Mouse (Mus musculus) neural tube, embryonic 13.5 days (tissue): ENCODE results near the gene Cenpx. TPM values are rescaled to one million over a fixed set of nuclear protein-coding genes. Genes with fewer than 3 reads are reported as not detected.

ENCODE experiments used
- ATAC-seq: fragments of 200-750 bp; cut with Nextera tagmentation; 2 replicates; pipeline ENCODE4 v1.8.0; 2017; ENCODE audit warnings: low read depth, mild to moderate bottlenecking, moderate TSS enrichment, moderate library complexity
- H3K27ac ChIP-seq: fragments of 300-500 bp; sonication (generic); replicated peaks from 2 replicates; pipeline ENCODE4 v1.5.1; 2015; ENCODE audit warnings: moderate library complexity, mild to moderate bottlenecking, inconsistent platforms
- H3K27me3 ChIP-seq: fragments of 300-500 bp; sonication (generic); 2 replicates; pipeline ENCODE4 v1.6.1; 2015; ENCODE audit warnings: mild to moderate bottlenecking, inconsistent platforms
- H3K36me3 ChIP-seq: fragments of 300-500 bp; sonication (generic); 2 replicates; pipeline ENCODE4 v1.6.1; 2015; ENCODE audit warnings: mild to moderate bottlenecking, inconsistent platforms
- H3K4me1 ChIP-seq: fragments of 300-500 bp; sonication (generic); replicated peaks from 2 replicates; pipeline ENCODE4 v1.6.1; 2015; ENCODE audit warnings: inconsistent platforms
- H3K4me2 ChIP-seq: fragments of 300-500 bp; sonication (generic); 2 replicates; pipeline ENCODE4 v1.6.1; 2015; ENCODE audit warnings: inconsistent platforms, mild to moderate bottlenecking, moderate library complexity
- H3K4me3 ChIP-seq: fragments of 300-500 bp; sonication (generic); 2 replicates; pipeline ENCODE4 v1.5.1; 2015; ENCODE audit warnings: mild to moderate bottlenecking, inconsistent platforms
- H3K9ac ChIP-seq: fragments of 300-500 bp; sonication (generic); 2 replicates; pipeline ENCODE4 v1.6.1; 2015; ENCODE audit warnings: moderate library complexity, mild to moderate bottlenecking, inconsistent platforms
- H3K9me3 ChIP-seq: fragments of 300-500 bp; sonication (generic); 2 replicates; pipeline ENCODE4 v1.6.1; 2016; ENCODE audit warnings: inconsistent platforms
- WGBS: fragments of 180-500 bp; shearing (Covaris S2); methylation state at CpG from one replicate; pipeline ENCODE4 v1.1.7; 2015; 5-methylcytosine and 5-hydroxymethylcytosine counted together
- polyA plus RNA-seq: library from polyadenylated mRNA; unstranded; fragments of >200 nt; fragmentation: Nextera tagmentation; extraction: Ambion mirVana; gene quantifications from 2 replicates; pipeline ENCODE4 v1.2.1, GENCODE M21; 2015

The Cenpx gene
- polyA plus RNA-seq, 1 experiment from 2014 or later = 101 TPM

GRCm38 (mm10) chr11:120722067-120722630 is 8.6 kb upstream of the Cenpx start:
- peak overlapping the region; percentile 93 for H3K9ac ChIP-seq
- ATAC-seq = no peak; the same call in none of the 2 replicates
- H3K36me3 ChIP-seq = peaks cover 41% of the 10 kb centered on the region
- 19% methylated on average over 21 of the region's 21 CpGs for WGBS
- no peak overlapping the region for H3K27ac ChIP-seq
- peaks cover 33% of the 10 kb centered on the region for H3K4me1 ChIP-seq
- peak overlapping the region; percentile 66 for H3K4me3 ChIP-seq
- no peaks in the 10 kb centered on the region for H3K9me3 ChIP-seq
- peaks cover 12% of the 10 kb centered on the region for H3K27me3 ChIP-seq
- H3K4me2 ChIP-seq = peak overlapping the region; percentile 96

DNA sequence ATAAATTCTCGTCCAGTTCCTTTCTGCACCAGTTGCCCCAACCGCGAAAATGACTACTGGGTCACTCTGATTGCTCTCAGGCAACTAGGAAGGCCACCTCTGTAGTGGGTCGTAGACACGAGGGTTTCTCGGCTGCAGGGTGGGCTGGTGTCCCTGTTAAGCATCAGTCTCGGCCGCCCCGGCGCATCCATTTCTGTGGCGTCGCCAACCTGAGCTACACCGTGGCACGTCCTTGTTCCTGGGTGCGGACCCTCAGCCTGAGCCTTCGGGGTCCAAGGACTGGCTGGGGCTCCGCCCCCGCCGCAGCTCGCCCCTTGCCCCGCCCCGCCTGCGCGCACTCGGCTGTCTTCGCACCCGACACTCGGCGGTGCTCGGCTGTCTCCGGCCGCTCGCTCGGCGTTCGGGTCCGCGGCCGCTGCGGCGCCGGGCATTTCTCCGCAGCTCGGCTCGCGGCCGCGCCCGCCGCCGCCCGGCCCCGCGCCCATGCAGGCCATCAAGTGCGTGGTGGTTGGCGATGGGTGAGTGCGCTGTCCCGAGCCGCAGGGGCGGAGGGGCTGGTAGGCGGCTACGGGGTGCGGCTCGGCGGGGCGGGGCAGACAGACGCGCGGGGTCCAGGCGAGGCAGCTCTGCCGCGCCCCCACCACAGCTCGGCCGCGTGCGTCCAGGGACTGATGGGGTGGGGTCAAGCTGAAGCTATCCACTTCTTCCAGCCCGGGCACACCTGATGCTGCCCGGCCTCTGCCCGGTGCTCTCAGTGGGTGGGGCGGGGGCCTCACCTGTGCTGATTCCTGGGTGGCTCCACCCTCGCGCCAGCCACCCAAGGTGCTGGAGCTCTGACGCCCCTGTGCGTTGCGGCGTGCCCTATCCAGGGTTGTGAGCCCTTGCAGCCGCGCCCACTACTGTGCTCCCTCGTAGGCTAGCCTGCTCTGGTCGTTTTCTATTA is 7.9 kb upstream of the Cenpx start, which contains the start of gene Rac3:
Rac3 (plus strand) TSS at position 347 of the 943 bp plus-strand sequence.
- H3K36me3 ChIP-seq = peaks cover 48% of the 10 kb centered on the region
- peak within 1 kb of the TSS; percentile 66 for H3K4me3 ChIP-seq
- peaks cover 12% of the 10 kb centered on the region for H3K27me3 ChIP-seq
- H3K4me2 ChIP-seq = peak within 1 kb of the TSS; percentile 96
- peak; percentile 88 for ATAC-seq
- peaks cover 27% of the 10 kb centered on the region for H3K4me1 ChIP-seq
- WGBS = under 1% methylated on average over 83 of the region's 90 CpGs
- H3K9me3 ChIP-seq = no peaks in the 10 kb centered on the region
- peak within 1 kb of the TSS; percentile 73 for H3K27ac ChIP-seq
- H3K9ac ChIP-seq = peak within 1 kb of the TSS; percentile 93

DNA sequence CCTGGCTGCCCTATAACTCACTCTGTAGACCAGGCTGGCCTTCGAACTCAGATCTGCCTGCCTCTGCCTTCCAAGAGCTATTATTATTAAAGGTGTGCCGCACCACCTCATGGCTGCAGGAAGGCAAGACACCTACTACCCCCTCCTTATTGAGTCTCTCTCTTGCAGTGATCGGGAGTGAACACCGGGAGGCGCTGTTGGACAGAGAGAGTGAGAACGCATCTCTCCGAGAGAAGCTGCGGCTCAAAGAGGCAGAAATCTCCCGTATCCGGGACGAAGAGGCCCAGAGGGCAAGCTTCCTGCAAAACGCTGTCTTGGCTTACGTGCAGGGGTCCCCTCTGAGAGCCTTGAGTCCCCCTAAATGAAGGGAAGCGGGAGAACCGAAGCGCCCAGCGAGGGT is 6.9 kb upstream of the Cenpx start:
- 13% methylated on average over 17 of the region's 17 CpGs for WGBS
- peak overlapping the region; percentile 66 for H3K4me3 ChIP-seq
- H3K9ac ChIP-seq = peak overlapping the region; percentile 93
- peaks cover 12% of the 10 kb centered on the region for H3K27me3 ChIP-seq
- peak overlapping the region; percentile 96 for H3K4me2 ChIP-seq
- peaks cover 23% of the 10 kb centered on the region for H3K4me1 ChIP-seq
- no peaks in the 10 kb centered on the region for H3K9me3 ChIP-seq
- 0 out of 2 replicates have a peak, but pooled peaks have one; percentile 1 for ATAC-seq
- peaks cover 56% of the 10 kb centered on the region for H3K36me3 ChIP-seq
- peak overlapping the region; percentile 73 for H3K27ac ChIP-seq

DNA sequence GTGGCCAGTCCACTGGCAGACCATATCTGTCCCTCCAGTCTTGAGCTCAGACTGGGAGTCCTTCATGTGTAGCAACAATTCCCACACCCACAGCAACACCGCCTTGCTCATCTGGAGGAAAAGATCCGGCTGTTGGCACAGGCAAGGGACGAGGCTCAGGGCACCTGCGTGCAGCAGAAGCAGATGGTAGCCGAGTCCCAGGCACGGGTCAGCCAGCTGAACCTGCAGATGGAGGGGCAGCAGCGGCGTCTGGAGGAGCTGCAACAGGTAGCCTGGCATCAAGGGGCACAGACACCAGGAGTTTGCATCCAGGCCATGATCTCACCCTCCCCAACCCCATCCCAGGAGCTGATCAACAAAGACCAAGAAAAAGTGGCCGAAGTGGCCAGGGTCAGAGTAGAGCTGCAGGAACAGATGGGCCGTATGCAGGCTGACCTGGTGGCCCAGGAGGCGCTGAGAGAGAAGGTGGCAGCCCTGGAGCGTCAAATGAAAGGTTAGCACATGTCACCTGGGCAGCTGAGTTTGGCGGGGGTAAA is 6.4 kb upstream of the Cenpx start:
- WGBS = 89% methylated on average over 13 of the region's 13 CpGs
- ATAC-seq = no peak
- Histone ChIP-seq H3K9me3 (no peaks in the 10 kb centered on the region), H3K9ac (0 out of 2 replicates have a peak overlapping the region, but pooled peaks have one; percentile 5), H3K27me3 (peaks cover 8% of the 10 kb centered on the region), H3K36me3 (peaks cover 59% of the 10 kb centered on the region), H3K27ac (no peak overlapping the region), H3K4me2 (0 out of 2 replicates have a peak overlapping the region, but pooled peaks have one; percentile 96), H3K4me1 (peaks cover 24% of the 10 kb centered on the region), H3K4me3 (no peak overlapping the region; the same call in 1 of the 2 replicates)

DNA sequence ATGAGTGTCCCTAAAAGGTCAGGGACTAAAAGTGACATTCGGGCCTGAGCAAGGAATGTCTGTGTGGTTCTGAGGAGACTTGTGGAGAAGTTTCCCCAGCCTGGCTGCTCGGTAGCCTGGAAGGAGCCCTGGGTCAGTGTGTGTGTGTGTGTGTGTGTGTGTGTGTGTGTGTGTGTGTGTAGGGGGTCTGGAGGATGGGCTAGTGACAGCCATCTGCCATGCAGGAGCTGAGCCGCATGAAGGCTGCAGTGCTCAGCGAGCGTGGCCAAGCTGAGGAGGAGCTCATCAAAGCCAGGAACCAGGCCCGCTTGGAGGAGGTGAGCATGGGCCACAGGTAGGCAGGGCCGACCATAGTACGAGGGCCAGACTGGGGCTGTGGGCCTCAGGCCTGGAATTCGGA is 5.7 kb upstream of the Cenpx start:
- 90% methylated on average over 9 of the region's 9 CpGs for WGBS
- Histone ChIP-seq H3K9me3 (no peaks in the 10 kb centered on the region), H3K27me3 (peaks cover 8% of the 10 kb centered on the region), H3K9ac (no peak overlapping the region), H3K4me3 (no peak overlapping the region), H3K4me1 (peaks cover 31% of the 10 kb centered on the region), H3K4me2 (no peak overlapping the region), H3K27ac (no peak overlapping the region), H3K36me3 (peaks cover 59% of the 10 kb centered on the region)
- no peak for ATAC-seq

DNA sequence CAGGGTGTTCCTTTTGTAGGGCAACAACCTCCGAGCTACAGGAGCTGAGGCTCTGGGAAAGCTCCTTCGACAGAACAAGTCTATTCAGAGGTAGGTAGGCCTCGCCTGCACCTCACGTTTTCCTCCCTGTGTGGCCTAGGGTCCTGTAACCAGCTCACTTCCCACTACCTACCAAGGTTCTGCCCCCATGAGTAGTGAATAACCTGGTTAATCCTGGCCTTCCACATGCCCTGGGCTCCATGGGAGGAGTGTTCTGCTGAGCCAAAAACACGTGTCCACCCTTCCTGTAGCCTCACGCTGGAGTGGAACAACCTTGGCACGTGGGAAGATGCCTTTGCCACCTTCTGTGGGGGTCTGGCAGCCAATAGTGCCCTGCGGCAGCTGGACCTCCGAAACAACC is 1.6 kb upstream of the Cenpx start:
- no peak overlapping the region for H3K27ac ChIP-seq
- H3K9ac ChIP-seq = no peak overlapping the region; the same call in 1 of the 2 replicates
- H3K27me3 ChIP-seq = no peaks in the 10 kb centered on the region
- H3K36me3 ChIP-seq = peaks cover 62% of the 10 kb centered on the region
- no peak for ATAC-seq
- peaks cover 32% of the 10 kb centered on the region for H3K4me1 ChIP-seq
- no peaks in the 10 kb centered on the region for H3K9me3 ChIP-seq
- 0 out of 2 replicates have a peak overlapping the region, but pooled peaks have one; percentile 51 for H3K4me3 ChIP-seq
- H3K4me2 ChIP-seq = peak overlapping the region; percentile 99
- 88% methylated on average over 9 of the region's 9 CpGs for WGBS

GRCm38 (mm10) chr11:120714546-120714945 is 1.0 kb upstream of the Cenpx start:
- Histone ChIP-seq H3K4me2 (peak overlapping the region; percentile 99), H3K9me3 (no peaks in the 10 kb centered on the region), H3K4me1 (peaks cover 32% of the 10 kb centered on the region), H3K9ac (peak overlapping the region; percentile 84), H3K27me3 (no peaks in the 10 kb centered on the region), H3K4me3 (peak overlapping the region; percentile 51), H3K36me3 (peaks cover 62% of the 10 kb centered on the region), H3K27ac (peak overlapping the region; percentile 66)
- ATAC-seq = no peak
- 56% methylated on average over 10 of the region's 10 CpGs for WGBS

GRCm38 (mm10) chr11:120712771-120713568 is 568 bp downstream of the Cenpx start:
- WGBS = under 1% methylated on average over 38 of the region's 38 CpGs
- H3K36me3 ChIP-seq = peaks cover 58% of the 10 kb centered on the region
- H3K4me3 ChIP-seq = peak overlapping the region; percentile 51

GRCm38 (mm10) chr11:120711980-120712604 is 1.4 kb downstream of the Cenpx start:
- peak overlapping the region; percentile 51; the same call in 1 of the 2 replicates for H3K4me3 ChIP-seq
- ATAC-seq = no peak

More at GRCm38 (mm10) chr11:120712771-120713568, 568 bp downstream of the Cenpx start:
- H3K9ac ChIP-seq = peak overlapping the region; percentile 75
- ATAC-seq = peak; percentile 49
- H3K27ac ChIP-seq = peak overlapping the region; percentile 83
- peak overlapping the region; percentile 99 for H3K4me2 ChIP-seq
- no peaks in the 10 kb centered on the region for H3K9me3 ChIP-seq
- H3K27me3 ChIP-seq = no peaks in the 10 kb centered on the region
- H3K4me1 ChIP-seq = peaks cover 32% of the 10 kb centered on the region

DNA sequence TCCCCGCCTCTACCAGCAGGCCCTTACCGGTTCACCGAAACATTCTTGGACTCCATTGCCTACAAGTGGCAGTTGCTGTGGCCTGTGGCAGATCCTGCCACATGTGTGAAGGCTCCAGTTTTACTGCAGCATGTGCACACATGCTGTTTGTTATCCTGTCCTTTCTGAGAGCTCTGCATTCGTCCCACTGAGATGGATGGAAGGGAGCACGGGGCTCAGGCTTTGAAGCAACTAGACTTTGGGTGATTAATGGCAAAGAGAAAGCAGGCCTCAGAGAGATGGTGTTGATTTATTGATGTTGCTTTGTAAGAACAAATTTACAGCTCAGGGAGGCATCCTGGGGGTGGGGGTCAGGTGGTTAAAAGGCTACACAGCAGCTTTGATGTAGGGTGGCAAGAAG is 2.9 kb downstream of the Cenpx start:
- Histone ChIP-seq H3K4me2 (no peak overlapping the region), H3K36me3 (peaks cover 36% of the 10 kb centered on the region), H3K27ac (no peak overlapping the region), H3K4me1 (peaks cover 47% of the 10 kb centered on the region), H3K27me3 (no peaks in the 10 kb centered on the region), H3K4me3 (no peak overlapping the region), H3K9ac (no peak overlapping the region), H3K9me3 (no peaks in the 10 kb centered on the region)
- 24% methylated on average over 5 of the region's 5 CpGs for WGBS
- ATAC-seq = no peak

More at GRCm38 (mm10) chr11:120711980-120712604, 1.4 kb downstream of the Cenpx start:
- H3K27me3 ChIP-seq = no peaks in the 10 kb centered on the region
- 58% methylated on average over 8 of the region's 8 CpGs for whole genome bisulfite sequencing
- peaks cover 35% of the 10 kb centered on the region for H3K4me1 ChIP-seq
- H3K4me2 ChIP-seq = peak overlapping the region; percentile 99
- H3K27ac ChIP-seq = no peak overlapping the region
- H3K9ac ChIP-seq = peak overlapping the region; percentile 75; the same call in 1 of the 2 replicates
- peaks cover 49% of the 10 kb centered on the region for H3K36me3 ChIP-seq
- no peaks in the 10 kb centered on the region for H3K9me3 ChIP-seq

DNA sequence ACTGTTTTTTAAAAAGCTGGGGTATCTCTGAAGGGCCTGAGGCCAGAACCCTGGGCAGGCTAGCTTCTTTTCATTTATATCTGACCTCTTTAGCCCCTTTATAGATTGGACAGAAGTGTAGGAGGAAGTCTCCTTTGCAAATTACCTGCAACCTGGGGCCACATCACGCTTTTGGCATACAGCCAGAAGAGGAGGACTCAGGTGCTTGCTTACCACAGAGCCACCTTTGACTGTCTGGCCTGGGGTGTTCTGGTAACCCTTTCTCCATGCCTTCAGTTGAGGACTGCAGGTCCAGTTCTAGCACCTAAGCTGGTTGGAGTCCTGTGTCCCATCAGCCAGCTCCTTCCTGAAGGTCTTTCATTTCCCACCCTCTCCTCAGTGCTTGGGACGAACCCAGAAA is 4.0 kb downstream of the Cenpx start:
- no peak overlapping the region for H3K4me2 ChIP-seq
- H3K4me3 ChIP-seq = no peak overlapping the region
- H3K9ac ChIP-seq = no peak overlapping the region
- no peak overlapping the region for H3K27ac ChIP-seq
- WGBS = 86% methylated on average over 2 of the region's 2 CpGs
- H3K4me1 ChIP-seq = peaks cover 53% of the 10 kb centered on the region
- no peak for ATAC-seq
- H3K27me3 ChIP-seq = no peaks in the 10 kb centered on the region
- H3K36me3 ChIP-seq = peaks cover 31% of the 10 kb centered on the region
- no peaks in the 10 kb centered on the region for H3K9me3 ChIP-seq
